Mouse (Mus musculus) heart, postnatal 0 days (tissue): Measurements from ENCODE around the gene Efhc1.

Source experiments
- CTCF ChIP-seq: IDR thresholded peaks from 2 replicates; pipeline ENCODE4 v1.5.1; 2016; ENCODE audit warnings: antibody characterized with exemption, control low read depth, low read depth
- EP300 ChIP-seq: IDR thresholded peaks from 2 replicates; pipeline ENCODE4 v1.6.1; 2016; ENCODE audit warnings: antibody characterized with exemption, low read depth

DNA sequence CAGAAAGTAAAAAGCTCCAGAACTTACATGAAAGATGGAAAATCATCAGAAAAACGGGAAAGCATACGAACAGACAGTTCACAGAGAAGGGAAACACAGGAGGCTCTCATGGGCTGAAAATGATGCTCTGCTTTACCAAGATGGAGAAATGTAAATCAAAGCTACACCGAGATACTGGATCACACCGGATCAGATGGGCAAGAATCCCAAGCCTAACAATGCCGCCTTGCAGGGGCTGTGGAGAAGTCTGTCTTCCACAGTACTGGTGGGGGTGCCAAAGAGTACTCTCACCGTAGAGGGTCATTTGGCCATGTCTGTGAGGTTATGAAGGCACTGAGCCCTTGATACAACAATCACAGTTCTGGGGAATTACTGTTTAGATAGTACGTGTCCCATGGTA is 75.1 kb downstream of the Efhc1 start:
- TF ChIP-seq CTCF (no peak), EP300 (no peak)
